Mouse (Mus musculus): ENCODE data around the gene Cdon.

Cdon gene

GRCm38 (mm10) chr9:35493033-35493732 lies 72.3 kb downstream of the Cdon start:
- no peak for DNase-seq (ENCODE audit: low spot score in 2 of 2)

DNA sequence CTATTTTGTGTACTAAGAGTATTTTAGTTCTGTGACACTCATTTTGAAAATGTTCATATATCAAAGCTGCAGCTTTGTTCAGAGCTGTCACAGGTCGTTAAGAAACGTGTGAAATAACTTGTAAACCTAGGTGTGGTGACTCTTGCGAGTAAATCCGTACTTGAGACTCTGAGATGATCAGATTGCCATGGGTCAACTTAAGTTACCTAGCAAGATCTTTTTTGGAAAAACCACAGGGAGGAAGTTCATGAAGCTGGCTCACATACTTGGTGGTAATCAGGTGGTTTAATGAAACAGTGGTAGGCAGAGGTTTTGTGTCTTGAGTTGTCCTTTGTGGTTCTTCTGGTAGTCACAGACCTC lies 72.8 kb downstream of the Cdon start:
- no peak for DNase-seq (ENCODE audit: low spot score in 2 of 2)

GRCm38 (mm10) chr9:35494937-35495336 lies 74.0 kb downstream of the Cdon start:
- DNase-seq (ENCODE audit: low spot score in 2 of 2) = no peak

DNA sequence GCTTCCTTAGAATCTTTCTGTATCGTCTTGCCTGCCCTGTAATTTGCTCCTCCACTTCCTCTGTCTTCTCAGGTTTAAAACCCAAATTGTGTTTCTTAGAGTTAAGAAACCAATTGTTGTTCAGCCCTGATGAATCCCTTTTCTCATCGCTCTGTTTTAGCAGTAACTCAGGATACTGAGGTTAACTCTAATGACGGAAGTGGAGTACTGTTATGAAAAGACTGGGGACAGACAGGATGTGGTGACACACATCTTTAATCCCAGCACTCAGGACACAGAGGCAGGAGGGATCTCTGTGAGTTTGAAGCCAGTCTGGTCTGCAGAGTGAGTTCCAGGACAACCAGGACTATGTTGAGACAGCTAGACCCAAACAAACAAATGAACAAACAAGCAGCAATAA lies 74.5 kb downstream of the Cdon start:
- no peak for DNase-seq (ENCODE audit: low spot score in 2 of 2)

GRCm38 (mm10) chr9:35499946-35500345 lies 79.0 kb downstream of the Cdon start:
- DNase-seq (ENCODE audit: low spot score in 2 of 2) = no peak

DNA sequence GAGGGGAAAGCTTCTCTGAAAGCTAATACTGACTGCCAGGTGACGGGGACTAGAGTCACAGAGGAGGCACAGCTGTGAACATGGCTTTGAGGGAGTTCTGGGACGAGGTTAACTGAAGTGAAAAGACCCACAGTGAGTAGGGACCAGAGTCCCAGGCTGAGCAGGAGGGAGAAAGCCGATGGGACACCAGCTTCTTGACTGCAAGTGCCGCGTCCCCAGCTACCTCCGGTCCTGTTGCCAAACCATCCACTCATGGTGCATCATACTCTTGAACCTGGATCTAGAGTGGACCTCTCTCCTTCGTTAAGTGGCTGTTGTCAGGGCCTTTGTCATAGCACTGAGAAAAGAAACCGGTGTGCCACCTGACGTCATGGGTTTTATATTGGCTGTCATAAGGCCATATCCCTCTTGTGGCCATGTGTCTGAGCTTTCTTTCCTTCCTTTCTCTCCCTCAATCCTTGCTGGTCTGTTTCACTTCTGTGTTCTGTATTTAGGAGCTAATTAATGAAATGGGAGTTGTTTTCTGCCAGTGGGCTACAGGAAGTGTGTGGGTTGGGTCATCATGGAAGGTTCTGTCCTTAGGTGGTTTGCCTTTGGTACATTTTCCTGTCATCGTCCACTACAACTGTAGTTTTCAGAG lies 81.6 kb downstream of the Cdon start:
- no peak for DNase-seq (ENCODE audit: low spot score in 2 of 2)

GRCm38 (mm10) chr9:35508234-35508633 lies 87.3 kb downstream of the Cdon start:
- peak in 1 of 2 experiments; percentile 18 for DNase-seq (ENCODE audit: low spot score in 2 of 2)

- no peak for DNase-seq (ENCODE audit: low spot score in 2 of 2)
Observed at GRCm38 (mm10) chr9:35513900-35514299, 93.0 kb downstream of the Cdon start.

DNA sequence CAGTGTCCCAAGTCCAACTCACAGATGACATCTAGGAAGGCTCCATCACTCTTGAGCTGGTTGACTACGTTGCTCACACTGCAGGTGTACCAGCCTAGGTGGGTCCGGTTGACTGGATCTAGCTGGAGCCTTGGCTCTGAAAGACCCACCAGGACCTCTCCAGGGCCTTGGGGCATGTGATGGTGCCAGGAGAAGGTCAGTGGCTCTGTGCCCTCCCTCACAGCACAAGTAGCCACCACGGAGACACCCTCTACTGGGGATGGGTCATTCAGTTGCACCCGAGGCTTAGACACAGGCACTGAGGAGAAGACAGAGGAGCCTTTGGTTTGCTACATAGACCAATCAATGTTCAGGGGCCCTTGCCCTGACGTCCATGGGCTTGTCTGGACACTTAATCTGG lies 95.3 kb downstream of the Cdon start:
- DNase-seq (ENCODE audit: low spot score in 2 of 2) = no peak

DNA sequence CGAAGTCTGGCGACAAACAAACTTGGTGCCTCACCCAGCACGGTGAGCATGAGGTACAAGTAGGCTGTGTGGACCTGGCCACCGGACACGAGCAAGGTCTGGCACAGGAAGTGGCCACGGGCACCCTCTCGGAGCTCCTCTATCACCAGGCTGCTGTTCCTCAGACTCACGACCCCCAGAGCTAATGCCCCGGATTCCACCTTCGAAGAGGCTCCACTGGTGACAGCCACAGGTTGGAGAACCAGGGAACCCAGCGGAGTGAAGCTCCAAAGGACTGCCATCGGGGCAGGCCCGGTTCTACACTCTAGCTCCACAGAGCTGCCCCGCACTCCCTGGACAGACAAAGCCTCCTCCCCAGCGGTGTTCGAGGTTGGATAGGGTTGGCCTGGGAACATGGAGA lies 95.8 kb downstream of the Cdon start:
- DNase-seq (ENCODE audit: low spot score in 2 of 2) = no peak

GRCm38 (mm10) chr9:35518169-35518568 lies 97.2 kb downstream of the Cdon start, which contains the start of gene Gm1113:
Gm1113 (minus strand) TSS chr9:35518269.
- no peak for DNase-seq (ENCODE audit: low spot score in 2 of 2)

GRCm38 (mm10) chr9:35520631-35521348 lies 99.9 kb downstream of the Cdon start:
- no peak for DNase-seq (ENCODE audit: low spot score in 2 of 2)

DNA sequence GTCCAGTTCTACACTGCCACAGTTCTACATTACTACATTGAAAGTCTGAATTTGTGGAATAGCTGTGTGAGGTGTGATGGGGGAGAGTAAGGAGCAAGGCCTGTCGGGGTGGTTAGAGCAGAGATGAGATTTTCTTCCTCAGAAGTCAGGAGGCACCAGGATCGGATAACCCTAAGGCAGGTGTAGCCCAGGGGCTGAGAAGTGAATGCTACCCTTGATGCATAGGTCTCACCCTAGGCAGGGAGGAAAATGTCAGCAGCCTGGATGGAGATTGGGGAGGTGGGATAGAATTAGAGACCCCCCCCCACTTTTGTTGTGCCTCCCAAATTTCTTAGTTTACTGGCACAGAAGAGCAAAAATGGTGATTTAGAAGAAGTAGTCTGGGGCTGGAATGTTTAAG lies 101.3 kb downstream of the Cdon start:
- DNase-seq (ENCODE audit: low spot score in 2 of 2) = no peak

DNA sequence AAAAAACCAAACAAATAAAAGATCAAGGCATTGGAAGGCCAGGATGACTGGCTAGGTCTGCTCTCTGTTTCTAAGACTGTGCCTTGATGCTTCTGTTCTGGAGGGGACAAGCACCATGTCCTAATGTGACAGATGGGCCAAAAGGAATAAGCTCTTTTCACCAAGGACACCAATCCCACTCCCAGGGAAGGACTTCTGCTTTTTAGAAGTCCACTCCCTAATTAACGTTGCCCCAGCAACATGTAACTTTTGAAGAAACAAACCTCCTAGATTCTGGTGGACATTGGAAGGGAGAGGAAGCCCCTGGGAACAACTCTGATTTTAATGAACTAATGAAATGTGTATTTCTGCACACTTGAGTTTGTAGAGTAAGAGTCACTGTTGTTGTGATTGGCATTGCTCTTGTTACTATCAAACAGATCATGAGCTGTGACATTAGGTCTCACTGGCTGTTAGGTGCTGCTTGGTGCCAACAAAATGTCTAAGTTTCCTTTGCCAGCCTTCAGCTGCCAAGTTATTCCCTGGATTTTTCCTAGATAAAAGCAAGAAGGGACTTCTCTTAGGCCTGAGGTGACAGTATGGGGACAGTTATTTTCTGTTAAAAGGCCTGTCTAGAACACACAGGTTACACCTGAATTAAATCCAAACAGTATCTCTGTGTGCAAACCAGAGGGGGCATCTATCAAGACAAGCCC lies 102.0 kb downstream of the Cdon start:
- no peak for DNase-seq (ENCODE audit: low spot score in 2 of 2)

GRCm38 (mm10) chr9:35523541-35523940 lies 102.6 kb downstream of the Cdon start:
- DNase-seq (ENCODE audit: low spot score in 2 of 2) = peak; percentile 46 to 52

GRCm38 (mm10) chr9:35523941-35524411 lies 103.0 kb downstream of the Cdon start:
- DNase-seq (ENCODE audit: low spot score in 2 of 2) = peak; percentile 60 to 67

DNA sequence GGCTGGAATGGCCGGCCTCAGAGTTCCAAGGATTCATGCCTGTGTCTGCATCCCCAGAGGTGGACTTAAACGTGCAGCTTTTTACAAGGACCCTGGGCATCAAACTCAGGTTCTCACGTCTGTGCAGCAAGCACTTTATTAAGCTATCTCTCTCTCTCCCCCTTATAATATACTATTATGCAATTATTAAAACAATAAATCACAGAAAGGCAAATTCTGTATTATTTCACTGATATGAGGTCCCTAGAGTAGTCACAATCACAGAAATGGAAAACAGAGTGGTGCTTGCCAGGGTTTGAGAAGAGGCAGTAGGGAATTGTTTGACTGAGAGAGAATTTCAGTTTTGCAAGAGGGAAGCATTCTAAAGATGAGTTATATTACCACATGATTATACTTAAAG lies 108.2 kb downstream of the Cdon start:
- DNase-seq (ENCODE audit: low spot score in 2 of 2) = no peak

- no peak for DNase-seq (ENCODE audit: low spot score in 2 of 2)
Observed at GRCm38 (mm10) chr9:35529796-35530195, 108.9 kb downstream of the Cdon start.

- no peak for DNase-seq (ENCODE audit: low spot score in 2 of 2)
Observed at GRCm38 (mm10) chr9:35533266-35533665, 112.3 kb downstream of the Cdon start.

DNA sequence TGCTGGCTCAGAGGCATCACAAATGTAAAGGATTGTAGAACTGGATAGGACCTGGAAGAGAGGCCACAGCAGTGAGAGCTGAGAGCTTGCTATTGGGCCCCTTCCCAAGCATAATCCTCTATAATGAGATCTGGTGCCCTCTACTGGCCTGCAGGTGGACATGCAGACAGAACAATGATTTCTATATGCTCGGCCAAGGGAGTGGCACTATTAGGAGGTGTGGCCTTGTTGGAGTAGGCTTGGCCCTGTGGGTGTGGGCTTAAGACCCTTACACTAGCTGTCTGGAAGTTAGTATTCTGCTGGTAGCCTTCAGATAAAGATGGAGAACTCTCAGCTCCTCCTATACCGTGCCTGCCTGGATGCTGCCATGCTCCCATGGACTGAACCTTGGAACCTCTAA lies 114.2 kb downstream of the Cdon start:
- DNase-seq (ENCODE audit: low spot score in 2 of 2) = peak in 1 of 2 experiments; percentile 29

DNA sequence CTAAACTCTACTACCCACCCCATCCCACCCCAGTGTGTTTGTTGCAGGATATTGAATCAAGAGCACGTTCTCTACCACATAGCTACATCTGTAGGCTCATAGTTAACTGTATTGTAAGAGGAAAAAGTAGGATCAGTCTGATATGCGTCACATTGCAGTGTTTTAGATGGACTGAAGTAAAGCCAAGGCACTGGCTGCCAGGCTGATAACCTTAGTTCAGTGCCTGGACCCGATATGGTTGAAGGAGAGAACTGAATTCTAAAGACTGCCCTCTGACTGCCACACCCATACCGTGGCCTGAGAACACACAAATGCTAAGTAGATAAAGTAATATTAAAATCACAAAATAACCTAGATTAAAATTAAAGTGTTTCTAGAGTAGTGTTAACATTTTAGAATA lies 114.9 kb downstream of the Cdon start:
- no peak for DNase-seq (ENCODE audit: low spot score in 2 of 2)
